In genomic region chr14:32009715-32010114, GRCm38 (mm10) we compare ENCODE assay signal across 13 mouse cellular contexts. TPM values are rescaled to one million over a fixed set of nuclear protein-coding genes. Genes with fewer than 3 reads are reported as not detected.
"Had no signal": no experiment of that assay in that cellular context is flagged by ENCODE, and none has a peak within 500 bp of the region (broad histone marks: within the 10 kb centered on the region; RNA-seq: fewer than 3 reads in every experiment).

No protein-coding gene starts in this region.

- DNase-seq: retina, postnatal 1 day; right cerebral cortex, adult 18-20 months; right cerebral cortex, postnatal 14 days; right cerebral cortex, postnatal 25 days; right cerebral cortex, postnatal 4 days; spleen, adult 18-20 months; thymus, adult 18-20 months; thymus, adult 2 months; thymus, postnatal 14 days; thymus, postnatal 25 days; thymus, postnatal 36 days; thymus, postnatal 4 days had no signal

RNA-seq across cellular contexts. Expression of gene Galnt15, which starts 19.1 kb away (rescaled TPM):
- total RNA-seq: neutrophil, adult 5-6 weeks had no signal
